Mouse (Mus musculus): ENCODE measurements around the gene Insl6.

GRCm38 (mm10) chr19:29344868-29345267 lies 19.7 kb upstream of the Insl6 start:
- TF ChIP-seq CTCF (IDR thresholded peaks at IDR 0.05; ENCODE audit: borderline replicate concordance, insufficient read depth, low read length) (no peak), POLR2A (IDR thresholded peaks at IDR 0.05; ENCODE audit: low read depth, low read length) (no peak)

Measured in embryonic fibroblast, embryonic 13.5 days (primary cell).